Mouse (Mus musculus): ENCODE data around the gene Cdc42ep3. TPM values are rescaled to one million over a fixed set of nuclear protein-coding genes. Genes with fewer than 3 reads are reported as not detected.

Gene Cdc42ep3
- polyA plus RNA-seq, 1 experiment from 2014 or later: 75.5 TPM

DNA sequence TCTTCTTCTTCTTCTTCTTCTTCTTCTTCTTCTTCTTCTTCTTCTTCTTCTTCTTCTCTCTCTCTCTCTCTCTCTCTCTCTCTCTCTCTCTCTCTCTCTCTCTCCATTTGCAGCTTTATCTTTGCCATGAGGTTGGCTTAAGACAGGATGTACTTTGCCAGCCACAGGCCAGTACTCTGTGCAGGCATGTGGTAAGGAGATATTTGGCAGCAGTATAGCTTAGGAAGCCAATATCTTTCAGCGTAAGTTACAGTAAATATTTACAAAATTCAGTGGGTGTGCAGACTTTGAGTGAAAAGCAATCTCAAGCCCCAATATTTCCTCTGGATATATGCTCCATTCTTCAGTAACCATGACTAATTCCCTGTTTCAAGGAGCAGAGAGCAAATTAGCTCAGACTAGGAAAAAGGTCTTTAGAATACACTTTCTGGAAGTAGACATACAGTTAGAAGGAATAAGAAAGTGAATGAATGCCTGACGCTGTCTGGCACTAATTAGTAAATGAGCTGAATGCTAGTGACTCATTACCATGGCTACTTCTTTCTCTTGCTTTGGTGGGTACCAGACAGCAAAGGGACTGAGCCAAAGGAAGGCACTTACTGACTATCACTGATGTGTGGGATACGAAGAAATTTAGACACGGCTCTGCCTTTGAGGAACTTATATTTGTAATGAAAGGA is 39.3 kb downstream of the Cdc42ep3 start:
- Histone ChIP-seq H3K9ac (replicated peaks; ENCODE audit: low read depth, low read length) (no peak overlapping the region), H3K27me3 (ENCODE audit: control insufficient read depth, insufficient read depth, low read length) (no peaks in the 10 kb centered on the region), H3K9me3 (ENCODE audit: control insufficient read depth, low read depth, low read length) (no peaks in the 10 kb centered on the region), H3K4me2 (replicated peaks; ENCODE audit: low read depth, low read length) (no peak overlapping the region), H3K36me3 (ENCODE audit: control insufficient read depth, insufficient read depth, low read length) (no peaks in the 10 kb centered on the region), H3K27ac (ENCODE audit: low read length) (no peak overlapping the region), H3K4me1 (ENCODE audit: control insufficient read depth, insufficient read depth, low read length) (peaks cover 4% of the 10 kb centered on the region; the same call in 1 of the 2 replicates), H3K4me3 (ENCODE audit: low read depth, low read length) (no peak overlapping the region)
- no peak for ATAC-seq (ENCODE audit: insufficient number of reproducible peaks, insufficient read depth, low FRiP score, low read depth)
- WGBS: 75% methylated on average over 4 of the region's 4 CpGs

DNA sequence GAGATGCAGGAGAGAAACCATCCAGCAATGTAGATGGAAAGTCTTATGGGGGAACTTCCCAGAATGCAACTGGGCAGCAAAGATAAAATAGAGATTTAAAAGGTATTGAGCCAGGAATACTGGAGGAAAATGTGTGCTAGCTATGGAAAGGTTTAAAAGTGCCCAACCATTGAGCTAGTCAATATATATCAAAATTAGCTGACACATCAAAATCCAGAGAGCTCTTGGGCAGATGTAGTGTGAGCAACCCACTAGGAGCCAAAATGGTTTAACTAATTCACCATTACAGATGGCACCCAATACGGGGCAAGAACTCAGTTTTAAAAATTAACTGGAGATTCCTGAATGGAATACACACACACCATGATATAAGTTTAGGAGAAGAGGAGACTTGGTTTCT is 44.4 kb downstream of the Cdc42ep3 start:
- 78% methylated on average over 1 of the region's 1 CpGs for WGBS
- no peak for ATAC-seq (ENCODE audit: insufficient number of reproducible peaks, insufficient read depth, low FRiP score, low read depth)
- Histone ChIP-seq H3K36me3 (ENCODE audit: control insufficient read depth, insufficient read depth, low read length) (no peaks in the 10 kb centered on the region), H3K4me3 (ENCODE audit: low read depth, low read length) (no peak overlapping the region), H3K4me2 (replicated peaks; ENCODE audit: low read depth, low read length) (no peak overlapping the region), H3K4me1 (ENCODE audit: control insufficient read depth, insufficient read depth, low read length) (no peaks in the 10 kb centered on the region), H3K27ac (ENCODE audit: low read length) (no peak overlapping the region), H3K9me3 (ENCODE audit: control insufficient read depth, low read depth, low read length) (no peaks in the 10 kb centered on the region), H3K9ac (replicated peaks; ENCODE audit: low read depth, low read length) (no peak overlapping the region), H3K27me3 (ENCODE audit: control insufficient read depth, insufficient read depth, low read length) (no peaks in the 10 kb centered on the region)

DNA sequence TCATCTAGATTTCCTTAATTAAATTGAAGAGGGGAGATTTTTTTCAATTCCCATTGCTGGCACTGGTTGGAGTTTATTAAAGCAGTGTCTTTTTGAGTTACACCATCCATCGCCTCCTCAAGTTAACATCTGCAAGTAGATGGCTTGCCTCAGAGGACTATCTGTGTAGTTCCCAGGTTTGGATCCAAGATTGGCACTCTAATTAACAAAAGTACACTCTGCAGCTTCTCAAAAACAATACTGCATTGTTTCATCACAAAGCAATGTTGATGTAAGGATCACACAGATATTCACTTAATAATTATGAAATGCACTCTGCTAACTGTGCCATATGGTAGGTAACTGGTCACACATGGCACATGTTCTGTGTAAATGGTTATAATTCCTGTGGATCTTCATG is 45.4 kb downstream of the Cdc42ep3 start:
- Histone ChIP-seq H3K4me1 (ENCODE audit: control insufficient read depth, insufficient read depth, low read length) (no peaks in the 10 kb centered on the region), H3K4me3 (ENCODE audit: low read depth, low read length) (no peak overlapping the region), H3K9ac (replicated peaks; ENCODE audit: low read depth, low read length) (no peak overlapping the region), H3K27ac (ENCODE audit: low read length) (no peak overlapping the region), H3K9me3 (ENCODE audit: control insufficient read depth, low read depth, low read length) (no peaks in the 10 kb centered on the region), H3K4me2 (replicated peaks; ENCODE audit: low read depth, low read length) (no peak overlapping the region), H3K27me3 (ENCODE audit: control insufficient read depth, insufficient read depth, low read length) (no peaks in the 10 kb centered on the region), H3K36me3 (ENCODE audit: control insufficient read depth, insufficient read depth, low read length) (no peaks in the 10 kb centered on the region)
- no peak for ATAC-seq (ENCODE audit: insufficient number of reproducible peaks, insufficient read depth, low FRiP score, low read depth)
- WGBS: 94% methylated on average over 1 of the region's 1 CpGs

DNA sequence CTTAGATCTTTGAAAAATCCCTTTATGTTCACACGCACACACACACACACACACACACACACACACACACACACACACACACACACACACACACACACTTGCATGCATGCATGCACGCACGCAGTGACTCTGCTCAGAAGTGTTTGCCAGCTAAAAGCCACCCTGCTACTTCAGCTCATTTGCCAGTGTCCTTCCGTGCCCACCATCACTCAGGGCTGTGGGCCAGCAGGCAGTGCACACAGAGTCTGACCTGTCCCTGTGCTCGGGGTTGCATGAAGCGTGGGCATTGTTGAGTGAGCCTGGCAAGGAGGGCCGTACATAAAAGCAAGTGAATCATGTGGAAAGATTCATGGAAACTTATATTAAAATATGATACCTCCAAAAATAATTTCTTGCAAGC is 49.2 kb downstream of the Cdc42ep3 start:
- H3K4me3 ChIP-seq (ENCODE audit: low read depth, low read length): no peak overlapping the region
- no peak overlapping the region for H3K9ac ChIP-seq (replicated peaks; ENCODE audit: low read depth, low read length)
- no peak overlapping the region for H3K4me2 ChIP-seq (replicated peaks; ENCODE audit: low read depth, low read length)
- H3K27ac ChIP-seq (ENCODE audit: low read length): no peak overlapping the region
- no peak for ATAC-seq (ENCODE audit: insufficient number of reproducible peaks, insufficient read depth, low FRiP score, low read depth)
- H3K36me3 ChIP-seq (ENCODE audit: control insufficient read depth, insufficient read depth, low read length): no peaks in the 10 kb centered on the region
- no peaks in the 10 kb centered on the region for H3K9me3 ChIP-seq (ENCODE audit: control insufficient read depth, low read depth, low read length)
- 82% methylated on average over 7 of the region's 7 CpGs for WGBS
- H3K27me3 ChIP-seq (ENCODE audit: control insufficient read depth, insufficient read depth, low read length): no peaks in the 10 kb centered on the region
- H3K4me1 ChIP-seq (ENCODE audit: control insufficient read depth, insufficient read depth, low read length): no peaks in the 10 kb centered on the region

DNA sequence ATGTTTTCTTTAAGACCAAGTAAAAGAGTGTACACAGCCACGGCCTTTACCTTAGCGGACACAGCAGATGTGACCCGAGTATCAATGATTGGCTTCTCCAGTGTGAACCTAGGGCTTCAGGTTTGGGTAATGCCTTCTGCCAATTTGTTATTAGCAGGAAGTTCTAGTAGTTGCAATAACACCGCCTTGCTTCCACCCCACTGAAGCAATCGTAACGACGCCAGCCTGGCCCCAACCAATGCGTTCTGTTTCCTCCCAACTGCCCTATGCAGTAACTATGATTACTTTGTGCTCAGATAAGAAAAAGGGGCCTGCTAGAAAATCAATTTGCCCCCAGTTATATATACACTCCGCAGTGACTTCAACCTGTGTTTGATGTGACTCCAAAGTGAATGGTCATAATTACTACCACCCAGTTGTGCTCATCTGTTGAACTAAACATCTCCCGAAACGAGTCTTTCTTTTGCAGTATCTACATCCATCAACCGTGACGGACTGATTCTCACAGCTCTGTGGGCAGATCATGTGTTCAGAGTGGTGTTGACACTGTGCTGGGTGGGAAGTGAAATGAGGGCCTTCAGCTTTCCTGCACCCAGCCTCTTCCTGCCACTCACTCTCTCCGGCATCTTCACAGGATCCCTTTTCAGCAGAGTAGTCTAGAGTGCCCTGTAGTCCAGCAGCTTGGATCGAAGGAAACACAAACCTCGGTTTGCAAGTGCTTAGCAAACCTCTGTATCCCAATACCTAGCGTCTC is 51.0 kb downstream of the Cdc42ep3 start:
- WGBS: 74% methylated on average over 17 of the region's 17 CpGs
- ATAC-seq (ENCODE audit: insufficient number of reproducible peaks, insufficient read depth, low FRiP score, low read depth): 0 out of 2 replicates have a peak, but pooled peaks have one; percentile 18

DNA sequence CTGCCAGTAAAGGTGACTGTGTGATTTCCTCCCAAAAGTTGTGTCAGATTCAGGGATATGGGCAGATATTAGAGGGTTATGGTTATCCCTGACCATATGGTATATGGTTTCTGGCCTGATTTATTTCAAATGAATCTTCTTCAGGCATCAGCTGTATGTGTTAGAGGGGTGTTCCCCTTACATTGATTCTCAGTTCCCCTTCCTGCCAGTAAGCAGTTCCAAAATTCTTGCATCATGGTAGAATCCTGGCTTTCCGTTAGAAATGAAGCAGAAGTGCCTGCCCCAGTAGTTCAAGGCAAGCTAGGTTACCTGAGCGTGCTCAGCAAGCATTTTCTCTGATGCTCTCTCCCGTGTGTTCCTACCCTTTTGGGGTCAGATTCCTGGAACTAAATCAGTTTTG is 51.7 kb downstream of the Cdc42ep3 start:
- Histone ChIP-seq H3K4me3 (ENCODE audit: low read depth, low read length) (no peak overlapping the region), H3K9me3 (ENCODE audit: control insufficient read depth, low read depth, low read length) (no peaks in the 10 kb centered on the region), H3K36me3 (ENCODE audit: control insufficient read depth, insufficient read depth, low read length) (no peaks in the 10 kb centered on the region), H3K27ac (ENCODE audit: low read length) (no peak overlapping the region), H3K4me1 (ENCODE audit: control insufficient read depth, insufficient read depth, low read length) (no peaks in the 10 kb centered on the region), H3K9ac (replicated peaks; ENCODE audit: low read depth, low read length) (no peak overlapping the region), H3K4me2 (replicated peaks; ENCODE audit: low read depth, low read length) (no peak overlapping the region), H3K27me3 (ENCODE audit: control insufficient read depth, insufficient read depth, low read length) (no peaks in the 10 kb centered on the region)
- WGBS: 73% methylated on average over 3 of the region's 3 CpGs
- peak; percentile 6; the same call in 1 of the 2 replicates for ATAC-seq (ENCODE audit: insufficient number of reproducible peaks, insufficient read depth, low FRiP score, low read depth)

More for the DNA sequence above, 51.0 kb downstream of the Cdc42ep3 start:
- H3K4me1 ChIP-seq (ENCODE audit: control insufficient read depth, insufficient read depth, low read length): no peaks in the 10 kb centered on the region
- no peak overlapping the region for H3K9ac ChIP-seq (replicated peaks; ENCODE audit: low read depth, low read length)
- H3K9me3 ChIP-seq (ENCODE audit: control insufficient read depth, low read depth, low read length): no peaks in the 10 kb centered on the region
- no peaks in the 10 kb centered on the region for H3K36me3 ChIP-seq (ENCODE audit: control insufficient read depth, insufficient read depth, low read length)
- no peak overlapping the region for H3K4me2 ChIP-seq (replicated peaks; ENCODE audit: low read depth, low read length)
- H3K27ac ChIP-seq (ENCODE audit: low read length): no peak overlapping the region
- H3K4me3 ChIP-seq (ENCODE audit: low read depth, low read length): no peak overlapping the region
- H3K27me3 ChIP-seq (ENCODE audit: control insufficient read depth, insufficient read depth, low read length): no peaks in the 10 kb centered on the region

DNA sequence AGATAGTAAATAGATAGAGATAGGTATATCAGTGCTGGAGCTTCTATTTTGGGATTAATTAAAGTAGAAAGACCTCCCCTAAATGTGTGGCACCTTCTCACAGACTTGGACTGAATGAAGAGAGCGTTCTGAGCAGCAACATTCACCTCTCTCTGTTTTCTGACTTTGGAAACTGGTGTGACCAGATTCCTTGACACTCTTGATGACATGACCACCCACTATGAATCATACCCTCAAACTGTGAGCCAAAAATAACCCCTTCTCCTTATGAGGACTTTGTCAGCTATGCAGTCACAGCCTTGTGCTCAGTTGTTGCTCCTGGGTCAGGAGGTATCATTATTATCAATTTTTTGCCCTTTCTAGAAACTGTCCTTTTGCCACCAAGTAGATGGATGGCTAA is 55.0 kb downstream of the Cdc42ep3 start:
- no peaks in the 10 kb centered on the region for H3K27me3 ChIP-seq (ENCODE audit: control insufficient read depth, insufficient read depth, low read length)
- no peak overlapping the region for H3K4me2 ChIP-seq (replicated peaks; ENCODE audit: low read depth, low read length)
- peaks cover 3% of the 10 kb centered on the region; the same call in 1 of the 2 replicates for H3K9me3 ChIP-seq (ENCODE audit: control insufficient read depth, low read depth, low read length)
- H3K36me3 ChIP-seq (ENCODE audit: control insufficient read depth, insufficient read depth, low read length): no peaks in the 10 kb centered on the region
- H3K4me3 ChIP-seq (ENCODE audit: low read depth, low read length): no peak overlapping the region
- WGBS: 77% methylated on average over 1 of the region's 1 CpGs
- no peak overlapping the region for H3K9ac ChIP-seq (replicated peaks; ENCODE audit: low read depth, low read length)
- ATAC-seq (ENCODE audit: insufficient number of reproducible peaks, insufficient read depth, low FRiP score, low read depth): no peak
- no peaks in the 10 kb centered on the region for H3K4me1 ChIP-seq (ENCODE audit: control insufficient read depth, insufficient read depth, low read length)
- H3K27ac ChIP-seq (ENCODE audit: low read length): no peak overlapping the region

DNA sequence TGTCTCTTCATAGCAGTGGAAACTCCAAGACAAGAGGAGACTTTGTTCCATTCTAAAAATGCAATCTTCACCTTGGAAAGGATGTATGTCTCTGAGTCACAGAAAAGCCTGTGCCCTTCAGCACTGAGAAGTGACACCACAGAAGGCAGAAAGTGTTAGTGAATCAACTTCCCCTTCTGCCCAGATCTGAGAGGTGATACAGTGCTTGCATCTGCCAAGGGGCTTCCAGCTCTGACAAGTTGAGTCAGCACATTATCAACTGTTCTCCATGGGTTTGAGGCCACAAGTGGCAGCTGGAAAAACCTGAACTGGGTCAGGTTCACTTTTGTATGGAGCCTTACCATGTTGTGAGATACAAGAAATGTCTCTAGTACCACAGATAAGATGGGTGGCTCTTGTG is 55.9 kb downstream of the Cdc42ep3 start:
- no peak overlapping the region for H3K27ac ChIP-seq (ENCODE audit: low read length)
- no peak overlapping the region for H3K9ac ChIP-seq (replicated peaks; ENCODE audit: low read depth, low read length)
- no peaks in the 10 kb centered on the region for H3K36me3 ChIP-seq (ENCODE audit: control insufficient read depth, insufficient read depth, low read length)
- no peaks in the 10 kb centered on the region for H3K4me1 ChIP-seq (ENCODE audit: control insufficient read depth, insufficient read depth, low read length)
- no peaks in the 10 kb centered on the region for H3K27me3 ChIP-seq (ENCODE audit: control insufficient read depth, insufficient read depth, low read length)
- no peak overlapping the region for H3K4me3 ChIP-seq (ENCODE audit: low read depth, low read length)
- peaks cover 3% of the 10 kb centered on the region; the same call in 1 of the 2 replicates for H3K9me3 ChIP-seq (ENCODE audit: control insufficient read depth, low read depth, low read length)
- no peak overlapping the region for H3K4me2 ChIP-seq (replicated peaks; ENCODE audit: low read depth, low read length)
- ATAC-seq (ENCODE audit: insufficient number of reproducible peaks, insufficient read depth, low FRiP score, low read depth): no peak
